Mouse (Mus musculus) intestine, postnatal 0 days (tissue): Measurements from ENCODE around the gene Dxo. TPM values are rescaled to one million over a fixed set of nuclear protein-coding genes. Genes with fewer than 3 reads are reported as not detected.
"Not testable (repeated sequence)": the region's sequence is repeated elsewhere in the genome, so short reads cannot be mapped to it uniquely, and the experiment has no call there.

ENCODE experiments used
- ATAC-seq: fragments of 200-750 bp; cut with Nextera tagmentation; 2 replicates; pipeline ENCODE4 v1.8.0; 2017; ENCODE audit warnings: mild to moderate bottlenecking, moderate TSS enrichment, moderate library complexity
- H3K27ac ChIP-seq: fragments of 300-500 bp; sonication (generic); 2 replicates; pipeline ENCODE4 v1.5.1; 2014; ENCODE audit warnings: mild to moderate bottlenecking, low read depth, low read length, moderate library complexity
- H3K27me3 ChIP-seq: fragments of 300-500 bp; sonication (generic); replicated peaks from 2 replicates; pipeline ENCODE4 v1.6.1; 2014; ENCODE audit warnings: low read length, mixed read lengths; ENCODE audit not compliant: control insufficient read depth, insufficient read depth
- H3K36me3 ChIP-seq: fragments of 300-500 bp; sonication (generic); 2 replicates; pipeline ENCODE4 v1.6.1; 2014; ENCODE audit warnings: mild to moderate bottlenecking, moderate library complexity; ENCODE audit not compliant: control insufficient read depth, insufficient read depth
- H3K4me1 ChIP-seq: fragments of 300-500 bp; sonication (generic); replicated peaks from 2 replicates; pipeline ENCODE4 v1.6.1; 2014; ENCODE audit warnings: antibody characterized with exemption, low read length, mixed read lengths; ENCODE audit not compliant: control insufficient read depth, insufficient read depth
- H3K4me2 ChIP-seq: fragments of 300-500 bp; sonication (generic); replicated peaks from 2 replicates; pipeline ENCODE4 v1.6.1; 2014; ENCODE audit warnings: low read depth, mild to moderate bottlenecking, moderate library complexity
- H3K4me3 ChIP-seq: fragments of 300-500 bp; sonication (generic); 2 replicates; pipeline ENCODE4 v1.5.1; 2014; ENCODE audit warnings: low read depth, low read length
- H3K9ac ChIP-seq: fragments of 300-500 bp; sonication (generic); 2 replicates; pipeline ENCODE4 v1.6.1; 2014; ENCODE audit warnings: mild to moderate bottlenecking, low read depth, low read length
- H3K9me3 ChIP-seq: fragments of 300-500 bp; sonication (generic); 2 replicates; pipeline ENCODE4 v1.6.1; 2016; ENCODE audit warnings: mixed run types; ENCODE audit not compliant: control insufficient read depth
- CTCF ChIP-seq: sonication (generic); IDR thresholded peaks from 2 replicates; pipeline ENCODE4 v1.5.1; 2016; ENCODE audit warnings: low read depth, mild to moderate bottlenecking, control low read depth, antibody characterized with exemption, moderate library complexity
- WGBS: fragments of 180-500 bp; shearing (Covaris S2); extraction: QIAGEN DNeasy Blood & Tissue Kit; methylation state at CpG from one replicate; pipeline ENCODE4 v1.1.7; 2014; 5-methylcytosine and 5-hydroxymethylcytosine counted together
- polyA plus RNA-seq: library from polyadenylated mRNA; unstranded; fragments of >200 nt; fragmentation: Nextera tagmentation; extraction: Ambion mirVana; gene quantifications from 2 replicates; pipeline ENCODE4 v1.2.1, GENCODE M21; 2015

Gene Dxo
- polyA plus RNA-seq, 1 experiment from 2014 or later: 44.2 TPM

DNA sequence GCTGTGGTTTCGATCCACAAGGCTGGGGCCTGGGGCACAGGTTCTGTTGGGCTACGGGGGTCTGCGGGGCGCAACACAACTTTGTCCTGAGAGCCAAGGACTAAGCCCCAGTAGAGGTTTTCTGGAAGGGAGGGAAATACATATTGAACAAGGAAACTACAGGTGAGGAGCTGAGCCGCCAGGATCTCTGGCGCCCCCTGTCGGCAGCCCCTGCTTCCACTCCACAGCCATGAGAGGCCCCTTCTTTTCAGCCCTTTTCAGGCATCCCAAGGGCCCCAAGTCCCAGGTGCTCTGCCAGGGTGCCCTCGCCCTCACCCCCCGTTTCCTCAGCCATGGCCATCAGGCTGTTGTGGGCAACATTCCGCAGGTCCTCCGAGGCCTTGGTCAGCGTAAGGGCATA, 23.1 kb upstream of the Dxo start:
- H3K4me2 ChIP-seq, H3K9ac ChIP-seq, H3K36me3 ChIP-seq, H3K4me3 ChIP-seq, H3K4me1 ChIP-seq, H3K27me3 ChIP-seq, ATAC-seq, H3K9me3 ChIP-seq, H3K27ac ChIP-seq: not testable (repeated sequence)
- WGBS: 63% methylated on average over 12 of the region's 12 CpGs
- peak; percentile 78 for TF ChIP-seq CTCF

DNA sequence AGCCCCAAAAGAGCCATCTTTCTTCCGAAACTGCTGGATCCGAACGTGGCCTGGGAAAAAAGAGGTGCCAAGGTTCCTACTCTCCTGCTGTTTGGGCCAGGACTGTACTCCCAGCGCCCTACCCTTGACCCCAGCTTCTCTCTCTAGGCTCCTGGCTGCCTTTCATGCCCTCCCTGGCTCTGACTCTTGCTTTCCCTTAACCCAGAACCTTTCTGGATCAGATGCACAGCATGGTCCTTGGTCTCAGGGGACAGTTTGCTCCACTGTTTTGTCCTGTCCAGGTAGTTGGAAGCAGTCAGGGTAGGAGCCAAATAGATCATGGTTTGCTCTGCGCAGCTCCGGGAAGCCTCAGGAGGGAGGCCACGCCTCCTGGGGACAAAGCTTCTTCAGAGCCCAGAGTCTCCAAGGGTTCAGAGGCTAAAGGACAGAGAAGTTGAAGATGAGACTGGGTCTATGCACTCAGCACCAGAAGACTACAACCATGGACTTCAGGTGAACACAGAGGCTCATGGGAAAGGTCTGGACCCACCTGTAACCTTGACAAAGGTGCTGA, 21.9 kb upstream of the Dxo start:
- ATAC-seq: no peak
- H3K9ac ChIP-seq: no peak overlapping the region
- TF ChIP-seq CTCF: no peak
- no peaks in the 10 kb centered on the region for H3K36me3 ChIP-seq
- H3K27me3 ChIP-seq: no peaks in the 10 kb centered on the region
- 82% methylated on average over 7 of the region's 7 CpGs for WGBS
- no peaks in the 10 kb centered on the region for H3K9me3 ChIP-seq
- no peaks in the 10 kb centered on the region for H3K4me1 ChIP-seq
- no peak overlapping the region for H3K4me2 ChIP-seq
- H3K27ac ChIP-seq: no peak overlapping the region
- no peak overlapping the region for H3K4me3 ChIP-seq

DNA sequence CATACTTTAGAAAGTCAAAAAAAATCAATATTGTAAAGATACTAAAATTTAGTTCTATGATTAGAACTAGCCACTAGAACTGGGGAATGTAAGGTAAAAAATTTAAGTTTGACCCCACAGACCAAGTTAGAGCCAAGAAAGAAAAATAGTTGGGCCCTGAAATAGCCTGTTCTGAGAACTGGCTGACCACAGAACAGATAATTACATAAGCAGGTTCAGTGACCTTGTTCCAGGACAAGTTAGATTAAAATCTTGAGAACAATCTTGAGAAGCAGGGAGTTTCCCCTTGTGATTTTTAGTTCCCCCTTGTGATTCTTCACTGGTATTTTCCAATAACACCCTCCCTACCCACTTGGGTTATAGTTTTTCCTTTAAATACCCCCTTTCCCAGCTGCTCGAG, 6.0 kb upstream of the Dxo start:
- H3K27me3 ChIP-seq, H3K4me1 ChIP-seq, H3K27ac ChIP-seq, H3K4me3 ChIP-seq, H3K4me2 ChIP-seq, H3K9ac ChIP-seq, ATAC-seq, H3K9me3 ChIP-seq: not testable (repeated sequence)
- 100% methylated on average over 1 of the region's 1 CpGs for WGBS
- peaks cover 59% of the 10 kb centered on the region for H3K36me3 ChIP-seq

DNA sequence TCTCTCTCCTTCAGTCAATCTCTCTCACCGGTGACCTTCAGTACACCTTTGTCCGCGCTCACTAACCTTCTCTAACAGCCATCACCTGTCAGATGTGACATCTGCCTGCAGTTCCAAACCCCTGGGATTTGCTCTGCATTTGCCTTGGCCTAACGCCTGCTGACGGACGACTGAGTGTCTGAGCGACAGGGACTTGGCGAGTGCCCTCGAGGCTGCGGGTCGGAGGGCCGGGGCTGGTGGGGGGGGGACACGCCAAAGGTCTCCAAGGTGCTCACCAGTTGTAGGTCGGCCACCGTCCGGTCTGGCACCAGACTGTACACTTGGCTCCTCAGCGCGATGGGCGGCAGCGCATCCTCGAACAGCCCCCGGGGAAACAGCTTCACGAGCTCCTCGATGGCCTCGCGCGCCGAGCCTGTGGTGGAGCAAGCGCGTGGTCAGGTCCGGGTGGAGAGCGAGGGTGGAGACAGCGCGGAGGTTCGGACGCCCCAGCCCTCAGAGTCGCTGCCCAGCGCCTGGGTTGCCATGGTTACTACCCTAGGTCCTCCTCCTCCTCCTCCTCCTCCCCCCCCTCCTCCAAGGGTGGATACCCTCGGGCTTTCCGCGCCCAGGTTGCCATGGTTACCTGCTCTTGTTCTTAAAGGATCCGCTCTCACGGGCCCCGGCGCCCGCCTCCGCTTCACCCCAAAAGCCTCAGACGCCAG, 514 bp upstream of the Dxo start:
- peak overlapping the region; percentile 96 for H3K4me2 ChIP-seq
- peaks cover 9% of the 10 kb centered on the region for H3K4me1 ChIP-seq
- peak overlapping the region; percentile 82 for H3K4me3 ChIP-seq
- 3% methylated on average over 48 of the region's 48 CpGs for WGBS
- H3K9me3 ChIP-seq: no peaks in the 10 kb centered on the region
- peaks cover 39% of the 10 kb centered on the region for H3K36me3 ChIP-seq
- TF ChIP-seq CTCF: no peak
- H3K27me3 ChIP-seq: no peaks in the 10 kb centered on the region
- 0 out of 2 replicates have a peak overlapping the region, but pooled peaks have one; percentile 65 for H3K27ac ChIP-seq
- H3K9ac ChIP-seq: peak overlapping the region; percentile 68
- ATAC-seq: peak; percentile 66

DNA sequence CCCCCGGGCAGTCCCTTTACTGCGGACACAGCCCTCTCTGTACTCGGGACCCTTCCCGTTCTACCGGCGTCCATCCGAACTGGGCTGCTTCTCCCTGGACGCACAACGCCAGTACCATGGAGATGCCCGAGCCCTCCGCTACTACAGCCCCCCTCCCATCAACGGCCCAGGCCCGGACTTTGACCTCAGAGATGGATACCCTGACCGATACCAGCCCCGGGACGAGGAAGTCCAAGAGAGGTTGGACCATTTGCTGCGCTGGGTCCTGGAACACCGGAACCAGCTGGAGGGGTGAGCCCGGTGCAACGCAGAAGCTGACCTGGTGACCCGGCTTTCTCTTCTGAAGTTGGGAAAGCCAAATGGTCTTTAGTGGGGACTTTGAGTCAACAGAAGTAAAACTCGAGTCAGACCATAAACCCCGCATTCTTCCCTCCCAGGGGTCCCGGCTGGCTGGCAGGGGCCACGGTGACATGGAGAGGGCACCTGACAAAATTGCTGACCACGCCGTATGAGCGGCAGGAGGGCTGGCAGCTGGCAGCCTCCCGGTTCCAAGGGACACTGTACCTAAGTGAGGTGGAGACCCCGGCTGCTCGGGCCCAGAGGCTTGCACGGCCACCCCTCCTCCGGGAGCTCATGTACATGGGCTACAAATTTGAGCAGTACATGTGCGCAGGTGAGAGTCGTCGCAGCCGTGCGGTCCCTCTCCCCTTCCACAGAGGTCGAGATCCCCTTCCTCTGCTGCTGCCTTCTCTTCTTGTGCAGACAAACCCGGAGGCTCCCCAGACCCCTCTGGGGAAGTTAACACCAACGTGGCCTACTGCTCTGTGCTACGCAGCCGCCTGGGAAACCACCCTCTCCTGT, 875 bp downstream of the Dxo start:
- peaks cover 48% of the 10 kb centered on the region for H3K36me3 ChIP-seq
- H3K9me3 ChIP-seq: no peaks in the 10 kb centered on the region
- peaks cover 9% of the 10 kb centered on the region for H3K4me1 ChIP-seq
- H3K4me2 ChIP-seq: peak overlapping the region; percentile 96
- ATAC-seq: peak; percentile 12; the same call in 1 of the 2 replicates
- WGBS: 26% methylated on average over 43 of the region's 43 CpGs
- no peaks in the 10 kb centered on the region for H3K27me3 ChIP-seq
- H3K27ac ChIP-seq: peak overlapping the region; percentile 65
- H3K4me3 ChIP-seq: peak overlapping the region; percentile 82
- peak overlapping the region; percentile 68 for H3K9ac ChIP-seq
- TF ChIP-seq CTCF: no peak

DNA sequence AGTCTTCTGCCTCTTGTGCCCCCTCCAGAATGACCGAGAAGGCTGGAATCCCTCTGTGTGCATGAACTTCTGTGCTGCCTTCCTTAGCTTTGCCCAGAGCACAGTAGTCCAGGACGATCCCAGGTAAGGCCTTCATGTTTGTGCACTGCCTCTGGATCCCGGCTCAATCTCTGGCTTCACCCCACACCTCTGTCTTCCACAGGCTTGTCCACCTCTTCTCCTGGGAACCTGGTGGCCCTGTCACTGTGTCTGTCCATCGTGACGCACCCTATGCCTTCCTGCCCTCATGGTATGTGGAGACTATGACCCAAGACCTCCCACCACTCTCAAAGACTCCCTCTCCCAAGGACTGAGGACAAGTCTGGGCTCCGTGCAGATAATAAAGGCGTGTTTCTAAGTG, 2.0 kb downstream of the Dxo start:
- H3K9me3 ChIP-seq: no peaks in the 10 kb centered on the region
- peaks cover 51% of the 10 kb centered on the region for H3K36me3 ChIP-seq
- 84% methylated on average over 7 of the region's 7 CpGs for WGBS
- no peak overlapping the region; the same call in 1 of the 2 replicates for H3K4me2 ChIP-seq
- no peak for TF ChIP-seq CTCF
- no peak for ATAC-seq
- H3K4me1 ChIP-seq: peaks cover 9% of the 10 kb centered on the region
- no peaks in the 10 kb centered on the region for H3K27me3 ChIP-seq
- no peak overlapping the region for H3K9ac ChIP-seq
- no peak overlapping the region for H3K4me3 ChIP-seq
- no peak overlapping the region for H3K27ac ChIP-seq
